ENCODE assay signal across 14 mouse cellular contexts in the genomic region with DNA sequence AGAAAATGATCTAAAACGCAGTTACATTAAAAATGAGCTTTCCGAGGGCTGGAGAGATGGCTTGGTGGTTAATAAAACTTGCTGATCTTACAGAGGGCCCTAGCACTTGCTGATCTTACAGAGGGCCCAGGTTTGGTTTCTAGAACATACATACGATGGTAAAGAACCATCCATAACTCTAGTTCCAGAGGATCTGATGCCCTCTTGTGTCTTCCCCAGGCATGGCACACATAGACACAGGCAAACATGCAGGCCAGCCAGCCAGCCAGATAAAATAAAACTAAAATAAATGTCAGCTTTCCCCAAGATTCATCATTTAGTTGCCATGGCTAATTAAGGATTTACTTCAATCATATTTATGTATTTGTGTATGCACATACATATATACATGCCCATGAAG. TPM values are rescaled to one million over a fixed set of nuclear protein-coding genes. Genes with fewer than 3 reads are reported as not detected.
DNase-seq lines count a peak whose midpoint lies in the region; ATAC-seq and TF ChIP-seq lines count a peak whose summit lies in the region.
"Had no signal": no experiment of that assay in that cellular context is flagged by ENCODE, and none has a peak within 500 bp of the region (broad histone marks: within the 10 kb centered on the region; RNA-seq: fewer than 3 reads in every experiment).

No protein-coding gene starts in this region.

- H3K4me1 ChIP-seq in heart, postnatal 0 days (ENCODE audit: control insufficient read depth, insufficient read depth) = no peaks in the 10 kb centered on the region
- H3K4me1 ChIP-seq in midbrain, postnatal 0 days (ENCODE audit: insufficient read depth, low read length) = no peaks in the 10 kb centered on the region
- no peaks in the 10 kb centered on the region for H3K4me1 ChIP-seq in midbrain, embryonic 15.5 days
- no peaks in the 10 kb centered on the region for H3K4me1 ChIP-seq in hindbrain, embryonic 16.5 days (ENCODE audit: control insufficient read depth, insufficient read depth, low read depth, low read length)
- H3K4me1 ChIP-seq: embryonic facial prominence, embryonic 15.5 days; heart, embryonic 15.5 days; limb, embryonic 15.5 days; midbrain, embryonic 13.5 days had no signal

- H3K36me3 ChIP-seq in heart, postnatal 0 days (replicated peaks; ENCODE audit: control insufficient read depth, insufficient read depth, low read length) = peaks cover 32% of the 10 kb centered on the region
- H3K36me3 ChIP-seq in midbrain, postnatal 0 days (ENCODE audit: insufficient read depth, low read length) = no peaks in the 10 kb centered on the region
- no peaks in the 10 kb centered on the region; the same call in 1 of the 2 replicates for H3K36me3 ChIP-seq in midbrain, embryonic 15.5 days (replicated peaks)
- 0 out of 2 replicates have a peak, but pooled peaks cover 2% of the 10 kb centered on the region for H3K36me3 ChIP-seq in hindbrain, embryonic 16.5 days (ENCODE audit: control insufficient read depth, insufficient read depth, low read length)

- H3K27ac ChIP-seq in heart, postnatal 0 days (ENCODE audit: low read depth) = no peak overlapping the region
- H3K27ac ChIP-seq in midbrain, postnatal 0 days (ENCODE audit: low read depth, low read length) = no peak overlapping the region
- no peak overlapping the region for H3K27ac ChIP-seq in midbrain, embryonic 15.5 days
- no peak overlapping the region for H3K27ac ChIP-seq in hindbrain, embryonic 16.5 days (ENCODE audit: low read depth, low read length)
- H3K27ac ChIP-seq: embryonic facial prominence, embryonic 15.5 days; heart, embryonic 15.5 days; limb, embryonic 15.5 days; midbrain, embryonic 13.5 days had no signal

- no peak for DNase-seq in heart, postnatal 0 days (ENCODE audit: low spot score)
- no peak for DNase-seq in heart, adult 9 months (ENCODE audit: low spot score in 2 of 2)
- no peak for DNase-seq in midbrain, postnatal 0 days (ENCODE audit: low spot score)
- peak; percentile 42 for DNase-seq in thymus, postnatal 4 days
- DNase-seq: adrenal gland, adult 2 months; kidney, adult 18-20 months; layer of hippocampus, postnatal 36 days had no signal

- H3K9ac ChIP-seq in heart, postnatal 0 days (replicated peaks; ENCODE audit: low read depth, low read length) = no peak overlapping the region
- no peak overlapping the region for H3K9ac ChIP-seq in midbrain, postnatal 0 days (replicated peaks; ENCODE audit: low read length, poor library complexity, severe bottlenecking)
- no peak overlapping the region for H3K9ac ChIP-seq in midbrain, embryonic 15.5 days
- H3K9ac ChIP-seq in hindbrain, embryonic 16.5 days (ENCODE audit: low read depth, low read length) = no peak overlapping the region
- H3K9ac ChIP-seq: embryonic facial prominence, embryonic 15.5 days; heart, embryonic 15.5 days; limb, embryonic 15.5 days; midbrain, embryonic 13.5 days had no signal

- no peak for TF ChIP-seq EP300 in heart, postnatal 0 days (IDR thresholded peaks at IDR 0.05; ENCODE audit: low read depth)

- peak; percentile 37 for TF ChIP-seq CTCF in heart, postnatal 0 days (IDR thresholded peaks at IDR 0.05; ENCODE audit: low read depth)
- TF ChIP-seq CTCF in midbrain, postnatal 0 days (IDR thresholded peaks at IDR 0.05) = peak; percentile 51

- no peaks in the 10 kb centered on the region for H3K27me3 ChIP-seq in heart, postnatal 0 days (ENCODE audit: control insufficient read depth, insufficient read depth, low read length)
- H3K27me3 ChIP-seq in midbrain, postnatal 0 days (ENCODE audit: insufficient read depth, low read length) = no peaks in the 10 kb centered on the region
- no peaks in the 10 kb centered on the region for H3K27me3 ChIP-seq in midbrain, embryonic 15.5 days (replicated peaks)
- no peaks in the 10 kb centered on the region for H3K27me3 ChIP-seq in hindbrain, embryonic 16.5 days (replicated peaks; ENCODE audit: control insufficient read depth, insufficient read depth, low read length)
- H3K27me3 ChIP-seq: embryonic facial prominence, embryonic 15.5 days; heart, embryonic 15.5 days; limb, embryonic 15.5 days; midbrain, embryonic 13.5 days had no signal

- ATAC-seq in heart, postnatal 0 days (ENCODE audit: insufficient read depth, low read depth) = no peak
- no peak for ATAC-seq in midbrain, postnatal 0 days (ENCODE audit: low FRiP score)
- no peak for ATAC-seq in midbrain, embryonic 15.5 days (replicated peaks)
- 0 out of 2 replicates have a peak, but pooled peaks have one; percentile 29 for ATAC-seq in common myeloid progenitor, adult 5-6 weeks (replicated peaks; ENCODE audit: low read depth, poor library complexity, severe bottlenecking)
- no peak for ATAC-seq in hindbrain, embryonic 16.5 days
- ATAC-seq: midbrain, embryonic 13.5 days had no signal

- H3K9me3 ChIP-seq in heart, postnatal 0 days (replicated peaks; ENCODE audit: control insufficient read depth, low read length) = no peaks in the 10 kb centered on the region
- no peaks in the 10 kb centered on the region for H3K9me3 ChIP-seq in midbrain, postnatal 0 days (ENCODE audit: low read length)
- no peaks in the 10 kb centered on the region for H3K9me3 ChIP-seq in midbrain, embryonic 15.5 days
- H3K9me3 ChIP-seq in hindbrain, embryonic 16.5 days (ENCODE audit: control insufficient read depth, low read length) = no peaks in the 10 kb centered on the region
- H3K9me3 ChIP-seq: embryonic facial prominence, embryonic 15.5 days; heart, embryonic 15.5 days; limb, embryonic 15.5 days; midbrain, embryonic 13.5 days had no signal

- H3K4me3 ChIP-seq in heart, postnatal 0 days (ENCODE audit: low read depth, low read length) = no peak overlapping the region
- H3K4me3 ChIP-seq in midbrain, postnatal 0 days (ENCODE audit: low read depth, low read length) = no peak overlapping the region
- H3K4me3 ChIP-seq in midbrain, embryonic 15.5 days = no peak overlapping the region
- no peak overlapping the region for H3K4me3 ChIP-seq in hindbrain, embryonic 16.5 days (ENCODE audit: low read length)
- H3K4me3 ChIP-seq: embryonic facial prominence, embryonic 15.5 days; heart, embryonic 15.5 days; limb, embryonic 15.5 days; midbrain, embryonic 13.5 days had no signal

- no peak overlapping the region for H3K4me2 ChIP-seq in heart, postnatal 0 days (ENCODE audit: low read depth, low read length)
- no peak overlapping the region for H3K4me2 ChIP-seq in midbrain, postnatal 0 days (ENCODE audit: low read depth, low read length, poor library complexity, severe bottlenecking)
- no peak overlapping the region for H3K4me2 ChIP-seq in midbrain, embryonic 15.5 days
- H3K4me2 ChIP-seq in hindbrain, embryonic 16.5 days (ENCODE audit: low read length) = no peak overlapping the region
- H3K4me2 ChIP-seq: embryonic facial prominence, embryonic 15.5 days; heart, embryonic 15.5 days; limb, embryonic 15.5 days; midbrain, embryonic 13.5 days had no signal

- WGBS in heart, postnatal 0 days = 95% methylated on average over 3 of the region's 3 CpGs
- 96% methylated on average over 3 of the region's 3 CpGs for WGBS in midbrain, postnatal 0 days
- 94% methylated on average over 3 of the region's 3 CpGs for WGBS in midbrain, embryonic 15.5 days
- 93% methylated on average over 3 of the region's 3 CpGs for WGBS in hindbrain, embryonic 16.5 days

RNA-seq across cellular contexts. Expression of a gene that starts 19.2 kb away (rescaled TPM):
- total RNA-seq in heart, postnatal 0 days (2014; rRNA removed; ENCODE audit: low replicate concordance) = 7.5 and 8.4 TPM in 2 replicates
- 45.9 and 61.4 TPM in 2 replicates for polyA plus RNA-seq in heart, postnatal 0 days (2015; fragmentation: Nextera tagmentation; extraction: Ambion mirVana)
- total RNA-seq in midbrain, postnatal 0 days (2014; rRNA removed) = 10.2 and 10.6 TPM in 2 replicates
- polyA plus RNA-seq in midbrain, postnatal 0 days (2015; fragmentation: Nextera tagmentation; extraction: Ambion mirVana) = 16.5 and 19.8 TPM in 2 replicates
- 17.6 and 18.3 TPM in 2 replicates for polyA plus RNA-seq in midbrain, embryonic 15.5 days (2015; fragmentation: Nextera tagmentation; extraction: Ambion mirVana)
- 11.5 and 13.4 TPM in 2 replicates for total RNA-seq in common myeloid progenitor, adult 5-6 weeks (2017)
- 10.5 and 16.0 TPM in 2 replicates for polyA plus RNA-seq in hindbrain, embryonic 16.5 days (2015; fragmentation: Nextera tagmentation; extraction: Ambion mirVana)

RNA-seq across cellular contexts. Expression of a gene that starts 56.5 kb away (rescaled TPM):
- 37.1 and 79.9 TPM in 2 replicates for total RNA-seq in heart, postnatal 0 days (2014; rRNA removed; ENCODE audit: low replicate concordance)
- 22.6 and 23.3 TPM in 2 replicates for polyA plus RNA-seq in heart, postnatal 0 days (2015; fragmentation: Nextera tagmentation; extraction: Ambion mirVana)
- 346 and 458 TPM in 2 replicates for total RNA-seq in midbrain, postnatal 0 days (2014; rRNA removed)
- 167 and 178 TPM in 2 replicates for polyA plus RNA-seq in midbrain, postnatal 0 days (2015; fragmentation: Nextera tagmentation; extraction: Ambion mirVana)
- polyA plus RNA-seq in midbrain, embryonic 15.5 days (2015; fragmentation: Nextera tagmentation; extraction: Ambion mirVana) = 169 and 181 TPM in 2 replicates
- 0.32 TPM in 1 of 2 replicates, not detected in the other for total RNA-seq in common myeloid progenitor, adult 5-6 weeks (2017)
- 144 and 156 TPM in 2 replicates for polyA plus RNA-seq in hindbrain, embryonic 16.5 days (2015; fragmentation: Nextera tagmentation; extraction: Ambion mirVana)
